Comparison of ENCODE assay signal across 8 mouse cellular contexts in the genomic region with DNA sequence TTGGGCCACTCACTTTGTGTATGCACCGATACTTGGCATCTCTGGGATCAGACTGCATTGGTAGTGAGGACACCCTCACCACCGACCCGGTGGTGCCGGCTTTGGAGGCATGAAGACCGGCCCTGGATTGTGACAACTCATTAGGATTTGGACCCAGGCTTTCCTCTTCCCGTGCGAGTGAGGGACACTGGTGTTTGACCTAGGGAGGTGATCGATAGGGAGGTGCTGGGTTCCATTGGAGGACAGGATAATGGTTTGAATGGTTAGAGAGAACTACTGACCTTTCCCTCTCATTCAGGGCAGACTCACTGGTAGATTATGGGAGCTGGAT. TPM values are rescaled to one million over a fixed set of nuclear protein-coding genes. Genes with fewer than 3 reads are reported as not detected.
DNase-seq lines count a peak whose midpoint lies in the region; ATAC-seq and TF ChIP-seq lines count a peak whose summit lies in the region.

No protein-coding gene starts in this region.

- peak overlapping the region; percentile 91 for H3K27ac ChIP-seq in heart, embryonic 12.5 days (ENCODE audit: poor library complexity, severe bottlenecking)
- no peak overlapping the region for H3K27ac ChIP-seq in ES-Bruce4 (ENCODE audit: insufficient read depth, low read length)
- peak overlapping the region; percentile 89 for H3K27ac ChIP-seq in forebrain, embryonic 15.5 days (replicated peaks)
- peak overlapping the region; percentile 84 for H3K27ac ChIP-seq in liver, embryonic 16.5 days (ENCODE audit: low read length)

- under 1% methylated on average over 8 of the region's 8 CpGs for WGBS in heart, embryonic 12.5 days
- WGBS in forebrain, embryonic 15.5 days: 1% methylated on average over 8 of the region's 8 CpGs
- WGBS in liver, embryonic 16.5 days (ENCODE audit: insufficient replicate concordance): 0% methylated on average over 8 of the region's 8 CpGs

- no peaks in the 10 kb centered on the region for H3K27me3 ChIP-seq in heart, embryonic 12.5 days (replicated peaks)
- no peaks in the 10 kb centered on the region for H3K27me3 ChIP-seq in ES-Bruce4 (ENCODE audit: control insufficient read depth, insufficient read depth, low read length, poor library complexity, severe bottlenecking)
- no peaks in the 10 kb centered on the region for H3K27me3 ChIP-seq in forebrain, embryonic 15.5 days
- H3K27me3 ChIP-seq in liver, embryonic 16.5 days (ENCODE audit: control insufficient read depth, insufficient read depth, low read depth, low read length): no peaks in the 10 kb centered on the region

- no peak for TF ChIP-seq POLR2A in ES-Bruce4 (IDR thresholded peaks at IDR 0.05; ENCODE audit: insufficient read depth, low read length)

- H3K4me1 ChIP-seq in heart, embryonic 12.5 days (replicated peaks): peaks cover 43% of the 10 kb centered on the region
- peaks cover 3% of the 10 kb centered on the region for H3K4me1 ChIP-seq in ES-Bruce4 (ENCODE audit: control insufficient read depth, insufficient read depth, low read length)
- peaks cover 33% of the 10 kb centered on the region for H3K4me1 ChIP-seq in forebrain, embryonic 15.5 days
- H3K4me1 ChIP-seq in liver, embryonic 16.5 days (ENCODE audit: control insufficient read depth, low read depth, low read length): peaks cover 27% of the 10 kb centered on the region

- no peak for ATAC-seq in heart, embryonic 12.5 days (ENCODE audit: insufficient number of reproducible peaks, low FRiP score)
- peak; percentile 28; the same call in 1 of the 2 replicates for ATAC-seq in forebrain, embryonic 15.5 days (replicated peaks)
- peak; percentile 19 for ATAC-seq in liver, embryonic 16.5 days (ENCODE audit: low read depth)
- ATAC-seq in activated CD4-positive, CD25-positive, alpha-beta regulatory T cell, adult 4 months: no peak

- no peak for TF ChIP-seq EP300 in ES-Bruce4 (IDR thresholded peaks at IDR 0.05; ENCODE audit: insufficient read depth, low read depth, low read length)

- no peaks in the 10 kb centered on the region for H3K9me3 ChIP-seq in heart, embryonic 12.5 days (replicated peaks)
- H3K9me3 ChIP-seq in ES-Bruce4 (replicated peaks; ENCODE audit: control insufficient read depth, insufficient read depth, low read length, poor library complexity, severe bottlenecking): no peaks in the 10 kb centered on the region
- H3K9me3 ChIP-seq in forebrain, embryonic 15.5 days: no peaks in the 10 kb centered on the region
- no peaks in the 10 kb centered on the region for H3K9me3 ChIP-seq in liver, embryonic 16.5 days (replicated peaks; ENCODE audit: control insufficient read depth, low read length)

- H3K9ac ChIP-seq in heart, embryonic 12.5 days: peak overlapping the region; percentile 97
- H3K9ac ChIP-seq in ES-Bruce4 (ENCODE audit: low read depth, poor library complexity, severe bottlenecking): peak overlapping the region; percentile 95
- peak overlapping the region; percentile 87 for H3K9ac ChIP-seq in forebrain, embryonic 15.5 days (replicated peaks)
- peak overlapping the region; percentile 81 for H3K9ac ChIP-seq in liver, embryonic 16.5 days (ENCODE audit: low read depth, low read length)

- intact Hi-C loops in heart, postnatal 14 days (cut with DNase I): loop anchor here (2.0 kb wide), 1 partner anchor 26 kb away; no protein-coding TSS in a partner anchor

- H3K4me3 ChIP-seq in heart, embryonic 12.5 days: peak overlapping the region; percentile 97
- peak overlapping the region; percentile 99 for H3K4me3 ChIP-seq in ES-Bruce4 (ENCODE audit: low read depth, low read length)
- peak overlapping the region; percentile 77 for H3K4me3 ChIP-seq in forebrain, embryonic 15.5 days
- H3K4me3 ChIP-seq in liver, embryonic 16.5 days (ENCODE audit: low read depth, low read length): peak overlapping the region; percentile 81

- H3K4me2 ChIP-seq in heart, embryonic 12.5 days: peak overlapping the region; percentile 73
- peak overlapping the region; percentile 49 for H3K4me2 ChIP-seq in forebrain, embryonic 15.5 days (replicated peaks)
- peak overlapping the region; percentile 83 for H3K4me2 ChIP-seq in liver, embryonic 16.5 days (ENCODE audit: low read depth, low read length)

- H3K36me3 ChIP-seq in heart, embryonic 12.5 days: peaks cover 2% of the 10 kb centered on the region; the same call in 1 of the 2 replicates
- no peaks in the 10 kb centered on the region for H3K36me3 ChIP-seq in ES-Bruce4 (ENCODE audit: control insufficient read depth, insufficient read depth, low read length, poor library complexity, severe bottlenecking)
- H3K36me3 ChIP-seq in forebrain, embryonic 15.5 days: no peaks in the 10 kb centered on the region
- no peaks in the 10 kb centered on the region for H3K36me3 ChIP-seq in liver, embryonic 16.5 days (ENCODE audit: control insufficient read depth, insufficient read depth)

- no peak for TF ChIP-seq CTCF in ES-Bruce4 (IDR thresholded peaks at IDR 0.05; ENCODE audit: low read depth, low read length)

- no peak for DNase-seq in heart, postnatal 14 days
- DNase-seq in cerebellum, postnatal 25 days: no peak
- no peak for DNase-seq in kidney, postnatal 36 days

RNA-seq across cellular contexts. Expression of gene Mgrn1, which starts 0.6 kb away (rescaled TPM):
- 114 and 116 TPM in 2 replicates for polyA plus RNA-seq in heart, embryonic 12.5 days (2016; fragmentation: Nextera tagmentation; extraction: Ambion mirVana)
- 100 to 1,000 TPM; 151 to 161 TPM for total RNA-seq in heart, postnatal 14 days (2021)
- 46.6 and 47.8 TPM in 2 replicates for polyA plus RNA-seq in ES-Bruce4 (2011; ENCODE audit: insufficient read depth, insufficient read length, low read depth, missing spikeins)
- 95.8 and 102 TPM in 2 replicates for polyA plus RNA-seq in forebrain, embryonic 15.5 days (2015; fragmentation: Nextera tagmentation; extraction: Ambion mirVana)
- polyA plus RNA-seq in liver, embryonic 16.5 days (2015; fragmentation: Nextera tagmentation; extraction: Ambion mirVana): 28.2 and 30.4 TPM in 2 replicates
- 10 to 100 TPM; 25.9 to 33.6 TPM for polyA plus RNA-seq in activated CD4-positive, CD25-positive, alpha-beta regulatory T cell, adult 4 months (2017; shearing (Covaris generic))

RNA-seq across cellular contexts. Expression of gene Ubald1, which starts 6.5 kb away (rescaled TPM):
- 26.8 and 27.1 TPM in 2 replicates for polyA plus RNA-seq in heart, embryonic 12.5 days (2016; fragmentation: Nextera tagmentation; extraction: Ambion mirVana)
- 10 to 100 TPM; 21.3 to 23.1 TPM for total RNA-seq in heart, postnatal 14 days (2021)
- polyA plus RNA-seq in ES-Bruce4 (2011; ENCODE audit: insufficient read depth, insufficient read length, low read depth, missing spikeins): 31.1 and 32.7 TPM in 2 replicates
- polyA plus RNA-seq in forebrain, embryonic 15.5 days (2015; fragmentation: Nextera tagmentation; extraction: Ambion mirVana): 45.1 and 47.6 TPM in 2 replicates
- polyA plus RNA-seq in liver, embryonic 16.5 days (2015; fragmentation: Nextera tagmentation; extraction: Ambion mirVana): 10.8 and 13.3 TPM in 2 replicates
- polyA plus RNA-seq in activated CD4-positive, CD25-positive, alpha-beta regulatory T cell, adult 4 months (2017; shearing (Covaris generic)): 10 to 100 TPM; 26.7 to 26.8 TPM

RNA-seq across cellular contexts. Expression of gene 4930562C15Rik, which starts 51.4 kb away (rescaled TPM):
- 0.11 and 0.57 TPM in 2 replicates for polyA plus RNA-seq in heart, embryonic 12.5 days (2016; fragmentation: Nextera tagmentation; extraction: Ambion mirVana)
- under 1 TPM in 1 of 2 experiments, not detected in 1; 0.14 TPM for total RNA-seq in heart, postnatal 14 days (2021)
- not detected in 2 replicates for polyA plus RNA-seq in ES-Bruce4 (2011; ENCODE audit: insufficient read depth, insufficient read length, low read depth, missing spikeins)
- polyA plus RNA-seq in forebrain, embryonic 15.5 days (2015; fragmentation: Nextera tagmentation; extraction: Ambion mirVana): 0.56 and 0.75 TPM in 2 replicates
- polyA plus RNA-seq in liver, embryonic 16.5 days (2015; fragmentation: Nextera tagmentation; extraction: Ambion mirVana): 0.05 TPM in 1 of 2 replicates, not detected in the other
- polyA plus RNA-seq in activated CD4-positive, CD25-positive, alpha-beta regulatory T cell, adult 4 months (2017; shearing (Covaris generic)): 1 to 10 TPM in 1 of 2 experiments, under 1 TPM in 1; 0.88 to 1.4 TPM

RNA-seq across cellular contexts. Expression of gene Nudt16l1, which starts 51.9 kb away (rescaled TPM):
- 92.3 and 97.3 TPM in 2 replicates for polyA plus RNA-seq in heart, embryonic 12.5 days (2016; fragmentation: Nextera tagmentation; extraction: Ambion mirVana)
- 10 to 100 TPM; 31.4 to 32.3 TPM for total RNA-seq in heart, postnatal 14 days (2021)
- polyA plus RNA-seq in ES-Bruce4 (2011; ENCODE audit: insufficient read depth, insufficient read length, low read depth, missing spikeins): 37.8 and 41.0 TPM in 2 replicates
- polyA plus RNA-seq in forebrain, embryonic 15.5 days (2015; fragmentation: Nextera tagmentation; extraction: Ambion mirVana): 138 and 139 TPM in 2 replicates
- polyA plus RNA-seq in liver, embryonic 16.5 days (2015; fragmentation: Nextera tagmentation; extraction: Ambion mirVana): 47.8 and 49.1 TPM in 2 replicates
- polyA plus RNA-seq in activated CD4-positive, CD25-positive, alpha-beta regulatory T cell, adult 4 months (2017; shearing (Covaris generic)): 10 to 100 TPM; 86.6 to 90.3 TPM

Comparison
In these comparisons a context has a peak if more than half of its experiments do, and no peak if none do; other contexts are left out.
1. ATAC-seq: peak in forebrain, embryonic 15.5 days (single experiment) and liver, embryonic 16.5 days (single experiment); none in heart, embryonic 12.5 days (single experiment) and activated CD4-positive, CD25-positive, alpha-beta regulatory T cell, adult 4 months (single experiment).
2. Peak in every context shown above with its lines, with median percentiles within 50 percentile points of each other: H3K4me2 ChIP-seq, H3K4me3 ChIP-seq and H3K9ac ChIP-seq.